Mouse (Mus musculus) intestine, postnatal 0 days (tissue): ENCODE measurements around the gene Tmem214. TPM values are rescaled to one million over a fixed set of nuclear protein-coding genes. Genes with fewer than 3 reads are reported as not detected.

Experiments
- ATAC-seq: fragments of 200-750 bp; cut with Nextera tagmentation; 2 replicates; pipeline ENCODE4 v1.8.0; 2017; ENCODE audit warnings: mild to moderate bottlenecking, moderate TSS enrichment, moderate library complexity
- H3K27ac ChIP-seq: fragments of 300-500 bp; sonication (generic); 2 replicates; pipeline ENCODE4 v1.5.1; 2014; ENCODE audit warnings: mild to moderate bottlenecking, low read depth, low read length, moderate library complexity
- H3K27me3 ChIP-seq: fragments of 300-500 bp; sonication (generic); replicated peaks from 2 replicates; pipeline ENCODE4 v1.6.1; 2014; ENCODE audit warnings: low read length, mixed read lengths; ENCODE audit not compliant: control insufficient read depth, insufficient read depth
- H3K36me3 ChIP-seq: fragments of 300-500 bp; sonication (generic); 2 replicates; pipeline ENCODE4 v1.6.1; 2014; ENCODE audit warnings: mild to moderate bottlenecking, moderate library complexity; ENCODE audit not compliant: control insufficient read depth, insufficient read depth
- H3K4me1 ChIP-seq: fragments of 300-500 bp; sonication (generic); replicated peaks from 2 replicates; pipeline ENCODE4 v1.6.1; 2014; ENCODE audit warnings: antibody characterized with exemption, low read length, mixed read lengths; ENCODE audit not compliant: control insufficient read depth, insufficient read depth
- H3K4me2 ChIP-seq: fragments of 300-500 bp; sonication (generic); replicated peaks from 2 replicates; pipeline ENCODE4 v1.6.1; 2014; ENCODE audit warnings: low read depth, mild to moderate bottlenecking, moderate library complexity
- H3K4me3 ChIP-seq: fragments of 300-500 bp; sonication (generic); 2 replicates; pipeline ENCODE4 v1.5.1; 2014; ENCODE audit warnings: low read depth, low read length
- H3K9ac ChIP-seq: fragments of 300-500 bp; sonication (generic); 2 replicates; pipeline ENCODE4 v1.6.1; 2014; ENCODE audit warnings: mild to moderate bottlenecking, low read depth, low read length
- H3K9me3 ChIP-seq: fragments of 300-500 bp; sonication (generic); 2 replicates; pipeline ENCODE4 v1.6.1; 2016; ENCODE audit warnings: mixed run types; ENCODE audit not compliant: control insufficient read depth
- CTCF ChIP-seq: sonication (generic); IDR thresholded peaks from 2 replicates; pipeline ENCODE4 v1.5.1; 2016; ENCODE audit warnings: low read depth, mild to moderate bottlenecking, control low read depth, antibody characterized with exemption, moderate library complexity
- WGBS: fragments of 180-500 bp; shearing (Covaris S2); extraction: QIAGEN DNeasy Blood & Tissue Kit; methylation state at CpG from one replicate; pipeline ENCODE4 v1.1.7; 2014; 5-methylcytosine and 5-hydroxymethylcytosine counted together
- polyA plus RNA-seq: library from polyadenylated mRNA; unstranded; fragments of >200 nt; fragmentation: Nextera tagmentation; extraction: Ambion mirVana; gene quantifications from 2 replicates; pipeline ENCODE4 v1.2.1, GENCODE M21; 2015

The Tmem214 gene
- polyA plus RNA-seq, 1 experiment from 2014 or later: 46.1 TPM

- H3K27ac ChIP-seq: no peak overlapping the region
- 77% methylated on average over 6 of the region's 6 CpGs for WGBS
- no peaks in the 10 kb centered on the region for H3K4me1 ChIP-seq
- no peaks in the 10 kb centered on the region for H3K9me3 ChIP-seq
- no peak overlapping the region for H3K4me2 ChIP-seq
- ATAC-seq: no peak
- no peak for TF ChIP-seq CTCF
- no peak overlapping the region for H3K4me3 ChIP-seq
- no peaks in the 10 kb centered on the region for H3K27me3 ChIP-seq
- H3K36me3 ChIP-seq: no peaks in the 10 kb centered on the region
- H3K9ac ChIP-seq: no peak overlapping the region
These were observed 42.0 kb upstream of the Tmem214 start for GRCm38 (mm10) chr5:30825821-30826220.

GRCm38 (mm10) chr5:30833416-30833815 is 34.4 kb upstream of the Tmem214 start:
- Histone ChIP-seq H3K4me1 (no peaks in the 10 kb centered on the region), H3K36me3 (no peaks in the 10 kb centered on the region), H3K27me3 (no peaks in the 10 kb centered on the region), H3K9ac (no peak overlapping the region), H3K4me3 (no peak overlapping the region), H3K27ac (peak overlapping the region; percentile 74), H3K9me3 (no peaks in the 10 kb centered on the region), H3K4me2 (no peak overlapping the region)
- no peak for TF ChIP-seq CTCF
- ATAC-seq: peak; percentile 93
- WGBS: 57% methylated on average over 3 of the region's 3 CpGs

- H3K4me3 ChIP-seq: no peak overlapping the region
These were observed 28.1 kb upstream of the Tmem214 start for GRCm38 (mm10) chr5:30839731-30840130.

GRCm38 (mm10) chr5:30841896-30842295 is 25.9 kb upstream of the Tmem214 start:
- Histone ChIP-seq H3K4me2 (no peak overlapping the region), H3K27me3 (no peaks in the 10 kb centered on the region), H3K36me3 (no peaks in the 10 kb centered on the region), H3K4me3 (no peak overlapping the region), H3K4me1 (no peaks in the 10 kb centered on the region), H3K9ac (no peak overlapping the region), H3K27ac (no peak overlapping the region), H3K9me3 (no peaks in the 10 kb centered on the region)
- no peak for TF ChIP-seq CTCF
- 50% methylated on average over 3 of the region's 3 CpGs for WGBS
- no peak for ATAC-seq

More at GRCm38 (mm10) chr5:30839731-30840130, 28.1 kb upstream of the Tmem214 start:
- WGBS: 66% methylated on average over 2 of the region's 2 CpGs
- no peaks in the 10 kb centered on the region for H3K27me3 ChIP-seq
- H3K4me1 ChIP-seq: no peaks in the 10 kb centered on the region
- TF ChIP-seq CTCF: no peak
- H3K36me3 ChIP-seq: no peaks in the 10 kb centered on the region
- H3K9ac ChIP-seq: no peak overlapping the region
- no peaks in the 10 kb centered on the region for H3K9me3 ChIP-seq
- no peak overlapping the region for H3K4me2 ChIP-seq
- ATAC-seq: no peak
- H3K27ac ChIP-seq: no peak overlapping the region

- 30% methylated on average over 6 of the region's 6 CpGs for WGBS
These were observed 17.8 kb upstream of the Tmem214 start for GRCm38 (mm10) chr5:30849891-30850555.

GRCm38 (mm10) chr5:30850556-30850925 is 17.3 kb upstream of the Tmem214 start:
- Histone ChIP-seq H3K4me2 (no peak overlapping the region), H3K27me3 (no peaks in the 10 kb centered on the region), H3K4me1 (peaks cover 8% of the 10 kb centered on the region; the same call in 1 of the 2 replicates), H3K27ac (peak overlapping the region; percentile 36), H3K4me3 (no peak overlapping the region), H3K9me3 (no peaks in the 10 kb centered on the region), H3K36me3 (no peaks in the 10 kb centered on the region), H3K9ac (peak overlapping the region; percentile 22; the same call in 1 of the 2 replicates)
- ATAC-seq: no peak
- no peak for TF ChIP-seq CTCF
- 51% methylated on average over 2 of the region's 2 CpGs for WGBS

More at GRCm38 (mm10) chr5:30849891-30850555, 17.8 kb upstream of the Tmem214 start:
- Histone ChIP-seq H3K4me3 (no peak overlapping the region), H3K4me2 (no peak overlapping the region), H3K27me3 (no peaks in the 10 kb centered on the region), H3K27ac (peak overlapping the region; percentile 36), H3K4me1 (peaks cover 8% of the 10 kb centered on the region; the same call in 1 of the 2 replicates), H3K9ac (0 out of 2 replicates have a peak overlapping the region, but pooled peaks have one; percentile 22), H3K36me3 (no peaks in the 10 kb centered on the region), H3K9me3 (no peaks in the 10 kb centered on the region)
- ATAC-seq: peak; percentile 94
- no peak for TF ChIP-seq CTCF
